Mouse (Mus musculus): Measurements from ENCODE around the gene Mrpl14.

The Mrpl14 gene

GRCm38 (mm10) chr17:45680391-45680980, 5.6 kb upstream of the Mrpl14 start:
- no peak for TF ChIP-seq GATA4 (IDR thresholded peaks at IDR 0.05; ENCODE audit: insufficient replicate concordance, low read length)

GRCm38 (mm10) chr17:45681588-45681987, 4.5 kb upstream of the Mrpl14 start:
- TF ChIP-seq GATA4 (IDR thresholded peaks at IDR 0.05; ENCODE audit: insufficient replicate concordance, low read length) = no peak

GRCm38 (mm10) chr17:45682843-45683242, 3.3 kb upstream of the Mrpl14 start:
- no peak for TF ChIP-seq GATA4 (IDR thresholded peaks at IDR 0.05; ENCODE audit: insufficient replicate concordance, low read length)

- TF ChIP-seq GATA4 (IDR thresholded peaks at IDR 0.05; ENCODE audit: insufficient replicate concordance, low read length) = no peak
These were observed 1.4 kb upstream of the Mrpl14 start for GRCm38 (mm10) chr17:45684667-45685131.

GRCm38 (mm10) chr17:45685171-45686092, 690 bp upstream of the Mrpl14 start:
- TF ChIP-seq GATA4 (IDR thresholded peaks at IDR 0.05; ENCODE audit: insufficient replicate concordance, low read length) = no peak

GRCm38 (mm10) chr17:45686716-45687115, 594 bp downstream of the Mrpl14 start, which contains the start of gene Tmem63b:
Tmem63b (minus strand) TSS chr17:45686905.
- no peak for TF ChIP-seq GATA4 (IDR thresholded peaks at IDR 0.05; ENCODE audit: insufficient replicate concordance, low read length)

- TF ChIP-seq GATA4 (IDR thresholded peaks at IDR 0.05; ENCODE audit: insufficient replicate concordance, low read length) = no peak
These were observed 3.0 kb downstream of the Mrpl14 start for GRCm38 (mm10) chr17:45689120-45689519.

GRCm38 (mm10) chr17:45690044-45690443, 3.9 kb downstream of the Mrpl14 start:
- TF ChIP-seq GATA4 (IDR thresholded peaks at IDR 0.05; ENCODE audit: insufficient replicate concordance, low read length) = no peak

GRCm38 (mm10) chr17:45692159-45692558, 6.0 kb downstream of the Mrpl14 start:
- TF ChIP-seq GATA4 (IDR thresholded peaks at IDR 0.05; ENCODE audit: insufficient replicate concordance, low read length) = no peak

- TF ChIP-seq GATA4 (IDR thresholded peaks at IDR 0.05; ENCODE audit: insufficient replicate concordance, low read length) = no peak
These were observed 7.9 kb downstream of the Mrpl14 start for GRCm38 (mm10) chr17:45693812-45694565.

- no peak for TF ChIP-seq GATA4 (IDR thresholded peaks at IDR 0.05; ENCODE audit: insufficient replicate concordance, low read length)
These were observed 9.4 kb downstream of the Mrpl14 start for GRCm38 (mm10) chr17:45695227-45696120.

GRCm38 (mm10) chr17:45696981-45697380, 10.9 kb downstream of the Mrpl14 start:
- TF ChIP-seq GATA4 (IDR thresholded peaks at IDR 0.05; ENCODE audit: insufficient replicate concordance, low read length) = no peak

GRCm38 (mm10) chr17:45698368-45698767, 12.2 kb downstream of the Mrpl14 start:
- TF ChIP-seq GATA4 (IDR thresholded peaks at IDR 0.05; ENCODE audit: insufficient replicate concordance, low read length) = no peak

- TF ChIP-seq GATA4 (IDR thresholded peaks at IDR 0.05; ENCODE audit: insufficient replicate concordance, low read length) = no peak
These were observed 13.1 kb downstream of the Mrpl14 start for GRCm38 (mm10) chr17:45699039-45699740.
